Mouse (Mus musculus) lung, embryonic 16.5 days (tissue): ENCODE results near the gene Pknox2. TPM values are rescaled to one million over a fixed set of nuclear protein-coding genes. Genes with fewer than 3 reads are reported as not detected.

Experiments
- polyA plus RNA-seq: library from polyadenylated mRNA; unstranded; fragments of >200 nt; fragmentation: Nextera tagmentation; extraction: Ambion mirVana; gene quantifications from 2 replicates; pipeline ENCODE4 v1.2.1, GENCODE M21; 2015

Pknox2 gene
- polyA plus RNA-seq, 1 experiment from 2014 or later: 12.8 TPM

Other genes starting within 250 kb of the Pknox2 start
- 13.4 TPM in 2 replicates for gene Tmem218, start 60.8 kb upstream of the Pknox2 start, polyA plus RNA-seq
- 2.0 and 2.4 TPM in 2 replicates for gene Slc37a2, start 108.3 kb upstream of the Pknox2 start, polyA plus RNA-seq
- gene Ccdc15, start 201.0 kb upstream of the Pknox2 start, polyA plus RNA-seq: 7.6 TPM in 2 replicates
- gene Hepacam, start 219.9 kb upstream of the Pknox2 start, polyA plus RNA-seq: 0.35 and 0.40 TPM in 2 replicates